ENCODE assay signal across 17 mouse cellular contexts in the genomic region with DNA sequence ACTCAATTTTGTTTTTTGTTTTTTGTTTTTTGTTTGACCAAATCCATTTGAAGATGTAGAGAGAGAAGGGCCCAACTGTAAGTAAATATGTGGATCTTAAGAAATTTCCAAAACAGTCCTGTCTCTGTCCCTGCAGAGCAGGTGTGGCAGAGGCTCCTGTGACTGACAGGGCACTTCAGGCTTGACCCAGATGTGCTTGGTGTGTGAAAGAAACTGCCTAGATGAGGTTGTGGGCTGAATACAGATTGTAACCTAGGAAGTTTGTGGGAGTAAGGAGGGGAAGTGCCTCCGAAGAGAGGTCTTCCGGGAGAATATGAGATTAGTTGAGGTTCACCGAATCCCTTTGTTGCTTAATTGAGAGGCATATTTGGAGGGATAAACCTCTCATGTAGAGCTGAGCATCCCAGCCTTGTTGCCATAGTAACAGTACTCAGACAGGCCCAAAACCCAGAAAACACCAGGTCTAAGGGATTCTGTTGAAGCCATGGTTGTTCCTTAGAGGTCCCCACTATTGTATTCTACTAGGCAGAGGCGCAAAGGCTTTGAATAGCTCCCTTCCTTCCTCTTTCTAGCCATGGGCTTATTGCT. TPM values are rescaled to one million over a fixed set of nuclear protein-coding genes. Genes with fewer than 3 reads are reported as not detected.
DNase-seq lines count a peak whose midpoint lies in the region; ATAC-seq lines count a peak whose summit lies in the region.
"Had no signal": no experiment of that assay in that cellular context is flagged by ENCODE, and none has a peak within 500 bp of the region (broad histone marks: within the 10 kb centered on the region; RNA-seq: fewer than 3 reads in every experiment).

No protein-coding gene starts in this region.

- peak; percentile 49 for DNase-seq in forebrain, embryonic 14.5 days (ENCODE audit: low spot score)
- peak; percentile 27 for DNase-seq in R1 (ENCODE audit: low read depth, low spot score)
- DNase-seq in embryonic facial prominence, embryonic 14.5 days (ENCODE audit: low spot score) = peak; percentile 51
- no peak for DNase-seq in limb, embryonic 10.5 days (ENCODE audit: low spot score)
- no peak for DNase-seq in heart, postnatal 25 days (ENCODE audit: low spot score)
- DNase-seq: adrenal gland, adult 2 months; gastrocnemius, postnatal 10 days; heart, postnatal 36 days; kidney, adult 2 months; liver, embryonic 13.5 days; right cerebral cortex, adult 18-20 months had no signal

- H3K36me3 ChIP-seq in forebrain, embryonic 14.5 days (ENCODE audit: control insufficient read depth, insufficient read depth, low read length) = no peaks in the 10 kb centered on the region
- H3K36me3 ChIP-seq in forebrain, embryonic 12.5 days (replicated peaks) = no peaks in the 10 kb centered on the region
- no peaks in the 10 kb centered on the region for H3K36me3 ChIP-seq in embryonic facial prominence, embryonic 14.5 days (ENCODE audit: control insufficient read depth, insufficient read depth, low read length)
- no peaks in the 10 kb centered on the region for H3K36me3 ChIP-seq in midbrain, embryonic 12.5 days
- H3K36me3 ChIP-seq in limb, embryonic 10.5 days = no peaks in the 10 kb centered on the region
- H3K36me3 ChIP-seq: liver, embryonic 13.5 days had no signal

- WGBS in forebrain, embryonic 14.5 days = 7% methylated on average over 4 of the region's 4 CpGs
- WGBS in forebrain, embryonic 12.5 days = 10% methylated on average over 4 of the region's 4 CpGs
- 54% methylated on average over 4 of the region's 4 CpGs for WGBS in embryonic facial prominence, embryonic 14.5 days
- 13% methylated on average over 4 of the region's 4 CpGs for WGBS in midbrain, embryonic 12.5 days
- WGBS in limb, embryonic 10.5 days = 92% methylated on average over 4 of the region's 4 CpGs

- H3K9ac ChIP-seq in forebrain, embryonic 14.5 days (ENCODE audit: low read length) = no peak overlapping the region
- no peak overlapping the region for H3K9ac ChIP-seq in forebrain, embryonic 12.5 days
- H3K9ac ChIP-seq in embryonic facial prominence, embryonic 14.5 days (ENCODE audit: low read depth, low read length) = no peak overlapping the region
- H3K9ac ChIP-seq in midbrain, embryonic 12.5 days (replicated peaks) = no peak overlapping the region
- H3K9ac ChIP-seq: liver, embryonic 13.5 days had no signal

- no peak overlapping the region for H3K27ac ChIP-seq in forebrain, embryonic 14.5 days (ENCODE audit: low read depth, low read length)
- no peak overlapping the region for H3K27ac ChIP-seq in forebrain, embryonic 12.5 days
- no peak overlapping the region for H3K27ac ChIP-seq in embryonic facial prominence, embryonic 14.5 days (replicated peaks; ENCODE audit: low read depth, low read length)
- H3K27ac ChIP-seq in midbrain, embryonic 12.5 days (replicated peaks) = no peak overlapping the region
- no peak overlapping the region for H3K27ac ChIP-seq in limb, embryonic 10.5 days
- H3K27ac ChIP-seq: liver, embryonic 13.5 days; stomach, postnatal 0 days had no signal

- no peaks in the 10 kb centered on the region for H3K9me3 ChIP-seq in forebrain, embryonic 14.5 days (replicated peaks; ENCODE audit: control insufficient read depth, low read length)
- 0 out of 2 replicates have a peak, but pooled peaks cover 6% of the 10 kb centered on the region for H3K9me3 ChIP-seq in forebrain, embryonic 12.5 days
- no peaks in the 10 kb centered on the region for H3K9me3 ChIP-seq in embryonic facial prominence, embryonic 14.5 days (ENCODE audit: control insufficient read depth, low read length)
- H3K9me3 ChIP-seq in midbrain, embryonic 12.5 days = no peaks in the 10 kb centered on the region
- H3K9me3 ChIP-seq in limb, embryonic 10.5 days (replicated peaks) = no peaks in the 10 kb centered on the region
- H3K9me3 ChIP-seq: liver, embryonic 13.5 days had no signal

- H3K4me1 ChIP-seq in forebrain, embryonic 14.5 days (ENCODE audit: control insufficient read depth, insufficient read depth, low read length) = 0 out of 2 replicates have a peak, but pooled peaks cover 7% of the 10 kb centered on the region
- H3K4me1 ChIP-seq in forebrain, embryonic 12.5 days = peaks cover 15% of the 10 kb centered on the region
- H3K4me1 ChIP-seq in embryonic facial prominence, embryonic 14.5 days (ENCODE audit: control insufficient read depth, insufficient read depth, low read length) = no peaks in the 10 kb centered on the region
- peaks cover 14% of the 10 kb centered on the region for H3K4me1 ChIP-seq in midbrain, embryonic 12.5 days
- no peaks in the 10 kb centered on the region for H3K4me1 ChIP-seq in limb, embryonic 10.5 days
- H3K4me1 ChIP-seq: liver, embryonic 13.5 days had no signal

- no peak for ATAC-seq in forebrain, embryonic 14.5 days
- ATAC-seq in forebrain, embryonic 12.5 days (ENCODE audit: low FRiP score) = no peak
- ATAC-seq in embryonic facial prominence, embryonic 14.5 days (ENCODE audit: low read depth) = peak; percentile 53; the same call in 1 of the 2 replicates
- peak; percentile 74 for ATAC-seq in midbrain, embryonic 12.5 days (ENCODE audit: low FRiP score, low read depth)
- ATAC-seq in megakaryocyte progenitor cell, adult 5-6 weeks (replicated peaks; ENCODE audit: poor library complexity) = no peak
- ATAC-seq: lung, postnatal 0 days had no signal

- intact Hi-C loops in heart, postnatal 25 days (cut with DNase I) = no loop called here

- no peak overlapping the region for H3K4me3 ChIP-seq in forebrain, embryonic 14.5 days (ENCODE audit: low read depth, low read length)
- H3K4me3 ChIP-seq in forebrain, embryonic 12.5 days (replicated peaks) = no peak overlapping the region
- H3K4me3 ChIP-seq in embryonic facial prominence, embryonic 14.5 days (ENCODE audit: low read depth, low read length) = no peak overlapping the region
- no peak overlapping the region for H3K4me3 ChIP-seq in midbrain, embryonic 12.5 days
- H3K4me3 ChIP-seq in limb, embryonic 10.5 days = no peak overlapping the region
- H3K4me3 ChIP-seq: erythroblast, embryonic 14.5 days; liver, embryonic 13.5 days had no signal

- H3K4me2 ChIP-seq in forebrain, embryonic 14.5 days (ENCODE audit: low read length) = no peak overlapping the region
- H3K4me2 ChIP-seq in forebrain, embryonic 12.5 days = no peak overlapping the region
- H3K4me2 ChIP-seq in embryonic facial prominence, embryonic 14.5 days (ENCODE audit: low read depth, low read length) = no peak overlapping the region
- H3K4me2 ChIP-seq in midbrain, embryonic 12.5 days (replicated peaks) = 0 out of 2 replicates have a peak overlapping the region, but pooled peaks have one; percentile 14
- H3K4me2 ChIP-seq: liver, embryonic 13.5 days had no signal

- no peaks in the 10 kb centered on the region for H3K27me3 ChIP-seq in forebrain, embryonic 14.5 days (replicated peaks; ENCODE audit: control insufficient read depth, insufficient read depth, low read length)
- H3K27me3 ChIP-seq in forebrain, embryonic 12.5 days = peaks cover 10% of the 10 kb centered on the region; the same call in 1 of the 2 replicates
- no peaks in the 10 kb centered on the region for H3K27me3 ChIP-seq in embryonic facial prominence, embryonic 14.5 days (replicated peaks; ENCODE audit: control insufficient read depth, insufficient read depth, low read length)
- peaks cover 38% of the 10 kb centered on the region for H3K27me3 ChIP-seq in midbrain, embryonic 12.5 days
- H3K27me3 ChIP-seq in limb, embryonic 10.5 days (ENCODE audit: low read depth, poor library complexity, severe bottlenecking) = no peaks in the 10 kb centered on the region
- H3K27me3 ChIP-seq: liver, embryonic 13.5 days had no signal

RNA-seq across cellular contexts. Expression of gene Mylk, which starts 27.5 kb away (rescaled TPM):
- polyA plus RNA-seq in forebrain, embryonic 14.5 days (2014; fragmentation: Nextera tagmentation; extraction: Ambion mirVana) = 4.2 and 4.6 TPM in 2 replicates
- polyA plus RNA-seq in forebrain, embryonic 12.5 days (2016; fragmentation: Nextera tagmentation; extraction: Ambion mirVana) = 3.4 and 5.5 TPM in 2 replicates
- polyA plus RNA-seq in embryonic facial prominence, embryonic 14.5 days (2014; fragmentation: Nextera tagmentation; extraction: Ambion mirVana) = 15.5 and 18.1 TPM in 2 replicates
- 7.9 and 8.1 TPM in 2 replicates for polyA plus RNA-seq in midbrain, embryonic 12.5 days (2016; fragmentation: Nextera tagmentation; extraction: Ambion mirVana)
- 0.59 and 0.77 TPM in 2 replicates for total RNA-seq in megakaryocyte progenitor cell, adult 5-6 weeks (2015)
- total RNA-seq in megakaryocyte progenitor cell, adult 5-6 weeks (2017) = 0.79 and 1.7 TPM in 2 replicates
- 3.9 and 4.1 TPM in 2 replicates for polyA plus RNA-seq in limb, embryonic 10.5 days (2016; fragmentation: Nextera tagmentation; extraction: Ambion mirVana)
- 10 to 100 TPM; 29.2 to 42.1 TPM for total RNA-seq in heart, postnatal 25 days (2021)
- polyA plus RNA-seq: erythroblast, embryonic 14.5 days had no signal

Comparison
In these comparisons a context has a peak if more than half of its experiments do, and no peak if none do; other contexts are left out.
1. ATAC-seq: peak in embryonic facial prominence, embryonic 14.5 days (single experiment) and midbrain, embryonic 12.5 days (single experiment); none in forebrain, embryonic 14.5 days (single experiment), forebrain, embryonic 12.5 days (single experiment) and megakaryocyte progenitor cell, adult 5-6 weeks (single experiment).
2. DNase-seq: peak in forebrain, embryonic 14.5 days (single experiment), R1 (single experiment) and embryonic facial prominence, embryonic 14.5 days (single experiment); none in limb, embryonic 10.5 days (single experiment) and heart, postnatal 25 days (single experiment).